Mouse (Mus musculus): Measurements from ENCODE around the gene Ppm1l.

Ppm1l gene

GRCm38 (mm10) chr3:69572561-69572960, 255.9 kb downstream of the Ppm1l start:
- in situ Hi-C loops (cut with MboI; ENCODE audit: unreplicated experiment in 2 of 2): no loop called here

GRCm38 (mm10) chr3:69575577-69575976, 258.9 kb downstream of the Ppm1l start:
- in situ Hi-C loops (cut with MboI; ENCODE audit: unreplicated experiment in 2 of 2): no loop called here

- in situ Hi-C loops (cut with MboI; ENCODE audit: unreplicated experiment in 2 of 2): no loop called here
Measured at GRCm38 (mm10) chr3:69576715-69577114, 260.1 kb downstream of the Ppm1l start.

- in situ Hi-C loops (cut with MboI; ENCODE audit: unreplicated experiment in 2 of 2): no loop called here
Measured at GRCm38 (mm10) chr3:69578791-69579190, 262.1 kb downstream of the Ppm1l start.

- in situ Hi-C loops (cut with MboI; ENCODE audit: unreplicated experiment in 2 of 2): no loop called here
Measured at GRCm38 (mm10) chr3:69583798-69584197, 267.1 kb downstream of the Ppm1l start.

GRCm38 (mm10) chr3:69588101-69588760, 271.6 kb downstream of the Ppm1l start:
- in situ Hi-C loops (cut with MboI; ENCODE audit: unreplicated experiment in 2 of 2): no loop called here

- in situ Hi-C loops (cut with MboI; ENCODE audit: unreplicated experiment in 2 of 2): no loop called here
Measured at GRCm38 (mm10) chr3:69593426-69593825, 276.8 kb downstream of the Ppm1l start.

- in situ Hi-C loops (cut with MboI; ENCODE audit: unreplicated experiment in 2 of 2): no loop called here
Measured at GRCm38 (mm10) chr3:69594071-69594470, 277.4 kb downstream of the Ppm1l start.

GRCm38 (mm10) chr3:69596116-69596515, 279.5 kb downstream of the Ppm1l start:
- in situ Hi-C loops (cut with MboI; ENCODE audit: unreplicated experiment in 2 of 2): no loop called here

GRCm38 (mm10) chr3:69597211-69597610, 280.6 kb downstream of the Ppm1l start:
- in situ Hi-C loops (cut with MboI; ENCODE audit: unreplicated experiment in 2 of 2): no loop called here

- in situ Hi-C loops (cut with MboI; ENCODE audit: unreplicated experiment in 2 of 2): no loop called here
Measured at GRCm38 (mm10) chr3:69597816-69598215, 281.2 kb downstream of the Ppm1l start.

- in situ Hi-C loops (cut with MboI; ENCODE audit: unreplicated experiment in 2 of 2): no loop called here
Measured at GRCm38 (mm10) chr3:69598261-69599165, 281.9 kb downstream of the Ppm1l start, which contains the start of gene B3galnt1. Gene B3galnt1, minus strand, starts transcription at chr3:69598960.

GRCm38 (mm10) chr3:69599166-69599500, 282.5 kb downstream of the Ppm1l start:
- in situ Hi-C loops (cut with MboI; ENCODE audit: unreplicated experiment in 2 of 2): no loop called here

GRCm38 (mm10) chr3:69606923-69607322, 290.3 kb downstream of the Ppm1l start:
- in situ Hi-C loops (cut with MboI; ENCODE audit: unreplicated experiment in 2 of 2): no loop called here

- in situ Hi-C loops (cut with MboI; ENCODE audit: unreplicated experiment in 2 of 2): no loop called here
Measured at GRCm38 (mm10) chr3:69607468-69607867, 290.8 kb downstream of the Ppm1l start.

- in situ Hi-C loops (cut with MboI; ENCODE audit: unreplicated experiment in 2 of 2): no loop called here
Measured at GRCm38 (mm10) chr3:69607909-69608308, 291.2 kb downstream of the Ppm1l start.
